Mouse (Mus musculus) neural tube, embryonic 10.5 days (tissue): ENCODE results near the gene H6pd.
"Not testable (repeated sequence)": the region's sequence is repeated elsewhere in the genome, so short reads cannot be mapped to it uniquely, and the experiment has no call there.

Experiments
- DNase-seq: peaks from one replicate; pipeline ENCODE4 v3.0.0-alpha.2; 2017; ENCODE audit warnings: low spot score; ENCODE audit errors: extremely low spot score

The H6pd gene

DNA sequence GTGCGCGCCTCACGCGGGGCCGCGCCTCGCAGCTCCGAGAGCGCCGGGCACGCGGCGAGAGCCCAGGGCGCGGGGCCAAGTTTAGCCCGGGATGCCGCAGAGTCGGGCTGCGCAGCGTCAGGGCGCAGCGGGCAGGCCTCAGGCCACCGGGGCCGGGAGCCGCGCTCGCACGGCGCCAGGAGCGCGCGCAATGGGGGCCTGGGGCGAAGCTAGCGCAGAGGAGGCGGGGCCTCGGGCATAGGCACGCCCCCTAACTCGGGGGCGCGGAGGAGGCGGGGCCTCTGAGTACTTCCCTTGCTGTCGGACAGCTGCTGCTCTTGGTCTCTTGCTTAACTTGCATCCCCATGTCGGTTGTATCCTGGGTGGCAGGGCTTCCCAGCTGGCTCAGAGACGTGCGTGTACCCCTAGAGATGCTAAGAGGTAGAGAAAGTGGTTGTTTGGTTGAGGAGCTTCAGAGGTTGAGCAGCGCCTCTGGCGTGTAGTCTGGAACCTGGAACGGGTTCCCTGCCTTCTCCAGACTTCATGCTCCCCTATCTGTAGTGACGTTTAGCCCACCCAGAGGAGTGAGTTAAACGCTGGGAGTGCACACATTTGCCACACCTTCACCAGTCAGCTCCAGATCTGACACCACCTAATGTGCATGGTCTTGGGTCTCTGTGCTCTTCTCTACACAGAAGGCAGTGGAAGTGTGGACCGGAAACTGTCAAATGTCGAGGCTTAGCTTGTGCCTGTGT lies at the start of gene H6pd:
Gene H6pd (minus strand): TSS at position 171 of the 734 bp plus-strand sequence.
- peak; percentile 86 for DNase-seq

DNA sequence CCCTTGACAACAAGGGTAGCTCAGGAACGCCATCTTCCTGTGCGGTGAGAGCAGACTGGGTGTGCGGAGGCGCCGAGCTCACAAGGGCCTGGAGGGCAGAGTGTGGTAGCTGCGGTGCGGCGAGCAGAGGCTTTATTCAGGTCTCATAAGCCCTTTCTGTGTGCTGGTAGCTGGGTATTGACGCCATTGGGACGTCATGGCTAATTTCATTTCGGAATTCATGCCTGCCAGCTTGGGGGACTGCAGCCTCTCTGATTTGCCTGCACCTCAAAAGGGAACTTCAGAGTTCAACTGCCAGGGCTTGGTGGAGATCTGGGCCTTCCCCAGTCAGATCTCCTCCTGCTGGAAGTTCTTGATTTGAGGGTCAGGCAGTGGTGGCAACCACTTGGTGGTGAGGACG lies 48.9 kb upstream of the H6pd start:
- DNase-seq, result no peak

DNA sequence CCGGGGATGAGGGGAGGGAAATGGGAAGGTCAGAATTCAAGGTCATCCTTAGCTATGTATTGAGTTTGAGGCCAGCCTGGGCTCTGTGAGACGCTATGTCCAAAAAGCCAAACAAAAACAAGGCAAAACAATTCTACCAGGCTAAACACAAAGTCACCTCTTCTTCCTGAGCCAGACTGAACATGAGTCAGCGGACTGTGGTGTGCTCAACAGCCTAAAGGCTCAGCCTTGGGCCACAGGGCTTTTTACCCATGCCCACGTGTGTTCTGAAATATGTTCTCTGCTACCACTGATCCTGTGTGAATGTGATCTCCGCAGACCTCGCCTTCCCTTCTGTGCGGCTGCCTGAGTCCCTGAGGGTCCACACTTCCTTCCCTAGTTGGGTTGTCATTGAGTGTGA lies 47.3 kb upstream of the H6pd start:
- no peak for DNase-seq

DNA sequence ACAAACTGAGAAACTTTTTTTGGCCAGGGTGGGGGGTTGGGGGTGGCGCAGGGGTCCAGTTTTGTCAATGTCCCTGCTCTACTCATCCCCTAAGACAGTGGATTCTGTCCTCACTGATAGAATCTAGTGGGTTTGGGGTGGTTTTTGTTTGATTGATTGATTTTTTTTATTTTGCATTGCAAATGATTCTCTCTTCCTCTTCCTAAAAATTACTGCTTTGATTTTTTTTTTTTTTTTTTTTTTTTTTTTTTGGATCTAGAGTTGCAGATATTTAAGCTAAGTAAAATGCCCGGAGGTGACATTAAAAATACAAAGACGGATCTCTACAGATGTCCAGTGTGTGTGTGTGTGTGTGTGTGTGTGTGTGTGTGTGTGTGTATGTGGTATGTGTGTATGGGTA lies 43.6 kb upstream of the H6pd start:
- no peak for DNase-seq

DNA sequence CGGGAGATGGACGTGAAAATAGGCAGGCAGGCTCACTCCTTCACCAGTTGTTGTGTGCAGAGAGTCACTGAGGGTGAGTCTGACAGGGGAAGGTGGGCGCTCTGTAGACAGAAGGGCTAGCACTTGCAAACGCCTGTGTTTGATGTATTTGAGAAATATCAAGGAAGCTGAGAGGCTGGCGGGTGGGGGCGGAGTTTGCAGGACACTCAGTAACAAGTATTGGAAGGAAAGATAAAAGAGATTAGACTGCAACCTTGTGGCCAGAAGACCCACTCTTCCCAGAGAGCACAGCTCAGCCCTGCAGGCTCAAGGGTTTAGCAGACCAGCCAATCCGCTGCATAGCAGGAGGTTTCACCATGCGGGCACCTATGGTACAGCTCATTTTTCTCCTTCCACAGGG lies 42.7 kb upstream of the H6pd start:
- no peak for DNase-seq

DNA sequence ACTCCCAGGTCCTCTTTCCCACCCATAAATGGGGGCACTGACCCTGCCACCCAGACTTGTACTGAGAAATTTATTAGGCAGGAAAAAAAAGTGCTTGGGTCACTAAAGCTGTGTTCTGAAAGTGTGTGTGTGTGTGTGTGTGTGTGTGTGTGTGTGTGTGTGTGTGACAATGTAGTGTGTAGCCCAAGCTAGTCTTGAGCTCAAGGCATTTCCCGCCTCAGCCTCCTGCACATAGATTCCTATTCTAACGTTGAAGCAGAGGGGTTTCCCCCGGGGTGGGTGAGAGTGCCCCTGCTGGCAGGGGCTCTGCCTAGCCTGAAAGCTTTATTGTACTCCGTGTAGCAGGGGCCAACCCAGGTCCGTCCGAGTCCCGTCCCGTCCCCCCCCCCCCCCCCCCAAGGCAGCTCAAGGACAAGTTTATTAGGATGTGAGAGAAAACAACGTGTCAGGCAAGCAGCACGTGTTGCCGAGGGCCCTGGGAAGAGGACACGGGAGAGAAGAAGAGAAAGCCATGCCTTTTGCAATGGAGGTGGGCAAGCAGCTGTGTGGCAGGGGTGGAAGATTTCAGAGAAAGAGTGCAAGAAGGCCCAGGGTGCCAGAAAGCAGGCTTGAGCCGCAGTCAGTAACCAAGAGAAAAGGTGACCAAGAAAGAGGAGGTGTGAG lies 40.9 kb upstream of the H6pd start:
- DNase-seq, result no peak

DNA sequence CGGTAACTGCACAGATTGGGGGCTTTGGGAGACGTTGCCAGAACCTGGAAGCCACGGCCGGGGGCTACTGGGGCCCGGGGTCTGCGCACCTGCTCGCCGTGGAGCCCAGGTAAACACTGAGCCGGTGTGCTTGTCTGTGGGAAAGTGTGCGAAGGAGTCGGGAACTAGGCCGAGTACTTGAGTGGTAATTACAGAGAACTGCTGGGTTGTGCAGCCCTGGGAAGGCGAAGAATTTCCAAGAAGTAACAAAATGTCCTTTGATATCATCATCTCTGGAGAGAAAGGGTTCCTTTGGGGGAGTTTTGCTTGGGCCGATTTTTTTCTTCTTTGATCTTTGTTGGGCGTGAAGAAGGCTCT lies 40.3 kb upstream of the H6pd start:
- no peak for DNase-seq

DNA sequence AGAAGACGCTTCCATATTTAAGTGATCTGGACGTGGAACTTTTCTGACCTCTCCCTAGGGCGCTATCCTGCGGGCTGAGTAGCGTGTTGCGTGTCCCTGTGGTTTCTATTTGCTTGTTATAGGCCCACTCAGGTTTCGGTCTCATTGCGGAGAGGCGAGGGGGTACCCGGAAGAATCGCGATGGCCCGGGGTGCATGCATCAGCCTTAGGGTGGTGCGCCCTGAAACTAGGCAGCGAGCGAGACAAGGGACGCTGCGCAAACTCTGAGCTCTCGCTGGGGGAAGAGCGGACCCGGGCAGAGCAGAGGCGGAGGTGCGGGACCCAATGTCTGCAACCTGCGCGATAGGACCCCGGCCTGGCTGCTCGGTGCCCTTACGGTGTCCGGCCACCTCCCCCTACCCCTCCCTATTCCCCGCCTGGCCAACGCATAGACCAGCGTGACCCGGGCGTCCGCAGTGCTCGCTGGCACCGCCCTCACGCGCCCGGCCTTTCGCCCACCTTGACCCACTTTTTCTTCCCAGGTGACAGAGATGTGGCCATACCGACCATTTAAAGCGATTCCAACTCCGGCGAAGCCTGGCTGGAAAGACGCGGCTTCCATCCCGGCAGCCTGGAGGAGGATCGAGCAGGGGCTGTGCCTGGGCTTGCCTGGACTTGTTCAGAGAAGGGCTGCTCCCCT lies 39.8 kb upstream of the H6pd start:
- peak; percentile 70 for DNase-seq

DNA sequence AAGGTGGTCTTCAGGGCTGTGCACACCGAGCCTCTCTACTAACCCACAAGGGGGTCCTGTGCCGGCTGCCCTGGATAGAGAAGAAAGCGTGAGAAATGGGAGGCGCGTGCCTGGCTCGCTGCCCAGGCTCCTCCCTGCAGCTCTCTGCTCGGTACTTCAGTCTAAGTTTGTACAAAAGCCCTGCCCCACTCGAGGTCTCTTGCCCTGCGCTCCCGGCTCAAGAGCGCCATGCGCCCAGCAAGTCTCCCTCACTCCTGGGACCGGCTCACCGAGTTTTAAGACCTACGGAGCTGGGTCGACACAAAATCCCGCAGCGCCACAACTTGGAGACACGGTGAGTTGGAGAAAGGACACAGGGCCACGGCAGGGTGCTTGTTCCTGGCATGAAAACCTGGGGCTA lies 39.2 kb upstream of the H6pd start:
- DNase-seq, result peak; percentile 56

DNA sequence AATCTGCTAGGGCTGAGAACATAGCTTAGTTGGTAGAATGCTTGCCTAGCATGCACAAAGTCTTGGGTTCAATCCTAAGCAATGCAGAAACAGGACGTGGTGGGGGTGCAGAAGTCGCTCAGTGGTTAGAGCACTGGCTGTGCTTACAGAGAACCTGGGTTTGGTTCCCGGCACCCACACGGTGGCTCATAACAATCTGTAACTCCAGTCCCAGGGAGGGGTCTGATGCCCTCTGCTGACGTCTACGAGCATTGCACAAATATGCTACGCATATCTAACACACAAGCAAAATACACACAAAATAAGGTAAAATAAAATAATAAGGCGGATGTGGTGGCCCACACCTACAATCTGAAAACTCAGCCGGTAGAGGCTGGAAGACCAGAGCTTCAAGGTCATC lies 34.8 kb upstream of the H6pd start:
- no peak for DNase-seq

DNA sequence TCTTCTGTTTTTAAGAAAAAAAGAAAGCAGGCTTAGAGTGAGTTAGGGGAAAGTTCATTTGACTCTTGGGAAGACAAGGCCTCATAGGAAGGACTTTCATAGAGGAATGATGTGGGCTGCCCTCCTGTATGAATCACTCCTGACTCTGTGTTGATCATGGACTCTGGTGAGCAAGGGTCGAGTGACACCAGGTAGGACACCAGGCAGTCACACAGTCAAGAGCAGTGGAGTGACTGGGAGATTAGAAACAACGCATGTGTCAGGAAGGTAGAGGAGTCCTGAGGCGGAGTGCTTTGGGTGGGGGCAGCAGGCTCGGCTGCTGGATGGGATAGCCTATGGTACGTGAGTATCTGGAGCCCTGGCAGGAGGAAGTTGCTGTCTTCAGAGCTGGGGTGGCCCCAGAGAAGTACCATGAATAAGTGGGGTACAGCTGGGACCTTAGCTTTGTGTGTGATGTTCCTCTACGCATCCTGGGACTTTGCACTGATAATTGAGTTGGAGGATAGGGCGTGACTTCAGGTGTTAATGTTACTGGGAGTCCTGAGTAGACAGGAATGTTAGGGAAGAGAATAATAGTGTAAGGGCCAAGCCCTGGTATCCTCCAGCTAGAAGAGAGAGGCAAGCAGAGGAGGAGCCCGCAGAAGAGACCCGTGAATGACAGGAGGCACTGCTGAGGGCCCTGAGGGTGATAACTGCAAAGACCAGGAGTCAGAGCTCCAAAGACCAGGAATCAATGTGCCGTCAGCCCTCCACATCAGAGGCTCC lies 32.7 kb upstream of the H6pd start:
- DNase-seq, result no peak

DNA sequence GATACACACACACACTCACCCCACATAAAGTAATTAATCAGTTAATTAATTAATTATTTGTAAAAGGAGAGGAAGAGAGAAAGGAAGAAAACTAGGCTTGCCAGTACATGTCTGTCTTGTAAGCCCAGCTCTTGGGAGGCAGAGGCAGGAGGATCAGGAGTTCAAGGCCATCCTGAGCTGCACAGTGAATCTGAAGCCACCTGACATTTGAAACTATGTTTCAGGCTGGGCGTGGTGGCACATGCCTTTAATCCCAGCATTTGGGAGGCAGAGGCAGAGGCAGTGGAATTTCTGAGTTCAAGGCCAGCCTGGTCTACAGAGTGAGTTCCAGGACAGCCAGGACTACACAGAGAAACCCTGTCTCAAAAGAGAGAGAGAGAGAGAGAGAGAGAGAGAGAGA lies 32.0 kb upstream of the H6pd start:
- DNase-seq, result not testable (repeated sequence)

DNA sequence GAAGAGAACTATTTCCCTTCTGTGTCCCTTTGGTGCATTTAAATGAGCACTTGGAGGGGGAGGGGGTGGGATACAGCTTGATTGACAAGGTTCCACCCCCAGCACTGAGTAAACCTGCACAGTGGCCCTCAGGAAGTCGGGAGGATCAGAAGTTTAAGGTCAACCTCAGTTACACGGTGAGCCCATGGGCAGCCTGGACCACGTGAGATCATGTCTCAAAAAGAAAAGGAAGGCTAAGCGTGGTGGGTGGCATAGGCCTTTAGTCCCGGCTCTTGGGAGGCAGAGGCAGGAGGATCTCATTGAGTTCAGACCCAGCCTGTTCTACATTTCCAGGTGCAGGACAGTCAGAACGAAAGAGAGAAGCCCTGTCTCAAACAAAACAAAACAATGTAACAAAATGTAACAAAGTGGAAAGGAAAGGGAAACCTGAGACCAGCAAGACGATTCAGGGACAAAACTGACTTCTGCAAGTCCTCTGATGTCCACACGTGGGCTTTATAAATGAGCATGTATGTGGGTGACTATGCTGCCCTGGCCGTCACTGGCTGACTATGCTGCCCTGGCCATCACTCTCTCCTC lies 31.3 kb upstream of the H6pd start:
- DNase-seq, result no peak

DNA sequence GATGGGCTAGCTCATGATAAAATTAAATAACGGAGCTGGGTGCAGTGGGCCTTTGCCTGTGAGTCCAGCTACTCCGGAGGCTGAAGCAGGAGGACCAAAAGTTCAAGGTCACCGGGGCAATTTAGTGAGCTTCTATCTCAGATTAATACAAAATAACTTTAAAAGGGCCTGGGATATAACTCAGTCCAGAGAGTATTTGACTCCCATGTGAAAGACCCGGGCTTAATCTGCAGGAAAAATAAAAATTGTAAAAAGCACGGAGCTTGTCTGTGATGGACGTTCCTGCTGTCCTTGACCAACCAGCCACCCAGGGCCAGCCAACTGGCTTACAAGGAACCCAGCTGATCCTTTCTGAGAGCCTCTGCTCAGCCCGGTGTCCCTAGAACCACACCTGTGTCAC lies 29.7 kb upstream of the H6pd start:
- DNase-seq, result no peak

DNA sequence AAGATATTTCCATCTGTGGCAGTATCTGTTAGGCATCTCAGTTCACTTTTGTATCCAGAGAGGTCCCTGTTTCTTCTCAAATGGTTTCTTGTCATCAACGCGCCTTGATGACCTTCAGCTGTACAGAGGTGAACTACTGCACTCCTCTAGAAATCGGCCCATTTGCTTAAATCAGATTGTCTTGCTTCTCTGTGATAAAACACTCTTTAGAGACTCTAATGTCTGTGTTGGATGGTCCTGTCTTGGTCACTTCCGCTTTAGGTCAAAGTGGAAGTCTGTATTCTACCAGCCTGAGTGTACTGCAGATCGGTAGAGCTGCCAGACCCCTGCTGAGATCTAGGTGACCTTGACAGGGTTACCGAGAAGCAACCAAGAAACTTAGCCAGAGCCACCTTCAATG lies 27.3 kb upstream of the H6pd start:
- DNase-seq, result no peak

DNA sequence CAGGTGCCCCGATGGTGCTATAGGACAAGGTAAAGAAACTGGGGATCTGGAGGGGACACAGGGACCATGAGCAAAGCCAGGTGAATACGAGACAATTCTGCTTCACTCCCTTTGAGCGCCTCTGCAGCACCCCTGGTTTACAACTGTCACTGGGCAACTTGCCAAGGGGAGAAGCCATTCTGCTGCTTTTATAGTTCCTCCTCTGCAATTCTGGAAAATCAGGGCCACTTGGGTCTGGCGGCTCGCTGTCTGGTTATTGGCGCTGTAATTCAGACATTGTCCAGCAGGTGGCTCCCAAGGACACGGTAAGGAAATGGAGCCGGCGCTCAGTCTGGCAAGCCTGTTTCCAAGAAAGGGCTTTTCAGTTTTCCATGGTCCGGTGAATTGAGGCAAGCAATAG lies 26.5 kb upstream of the H6pd start:
- DNase-seq, result peak; percentile 90

DNA sequence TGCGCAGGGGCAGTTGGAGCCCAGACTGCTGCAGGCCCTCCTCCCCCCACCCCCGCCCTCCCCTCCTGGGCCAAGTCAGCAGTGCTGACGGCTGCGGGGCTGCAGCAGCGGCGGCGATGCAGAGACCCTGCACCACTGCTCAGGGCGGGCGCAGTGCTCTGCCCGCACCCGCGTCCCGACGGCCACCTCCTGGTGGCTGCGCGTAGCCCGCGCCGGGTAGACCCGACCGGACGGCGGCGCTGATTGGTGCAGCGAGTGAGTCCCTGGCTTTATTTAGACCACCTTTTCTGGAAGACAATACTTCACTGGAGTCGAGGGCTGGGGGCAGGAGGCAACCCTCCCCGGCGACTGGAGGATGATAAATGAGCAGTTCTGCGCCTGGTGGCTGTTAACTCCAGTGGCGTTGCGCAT lies 24.4 kb upstream of the H6pd start:
- DNase-seq, result peak; percentile 63

DNA sequence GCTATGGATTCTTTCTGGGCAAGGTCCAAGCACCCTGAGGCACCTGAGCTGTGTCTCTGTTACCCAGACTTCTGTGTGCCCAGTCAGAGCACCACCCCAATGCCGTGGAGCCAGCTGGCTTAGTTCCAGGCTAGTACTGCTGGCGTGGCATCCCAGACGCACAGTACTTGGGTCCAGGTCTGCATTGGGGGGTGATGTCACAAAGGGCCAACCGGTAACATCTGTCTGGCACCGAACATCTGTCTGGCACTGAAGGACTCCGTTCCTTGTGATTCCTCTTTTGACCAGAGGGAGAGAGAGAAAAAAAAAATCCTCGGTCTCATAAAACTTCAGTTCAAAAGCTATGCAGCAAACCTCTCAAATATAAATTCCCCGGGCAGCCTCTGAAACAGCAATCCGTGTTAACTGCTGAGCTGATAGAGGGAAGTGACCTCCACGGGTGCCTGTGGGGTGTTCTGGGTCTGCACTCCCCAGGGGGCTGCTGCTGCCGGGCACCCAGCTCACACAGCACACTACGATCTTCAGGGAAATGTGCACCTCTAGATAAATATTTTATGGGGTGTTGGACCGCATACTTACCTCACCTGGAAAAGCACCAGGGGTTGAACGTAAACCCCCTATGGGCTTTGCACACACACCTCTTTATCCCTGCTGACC lies 22.5 kb upstream of the H6pd start:
- no peak for DNase-seq

DNA sequence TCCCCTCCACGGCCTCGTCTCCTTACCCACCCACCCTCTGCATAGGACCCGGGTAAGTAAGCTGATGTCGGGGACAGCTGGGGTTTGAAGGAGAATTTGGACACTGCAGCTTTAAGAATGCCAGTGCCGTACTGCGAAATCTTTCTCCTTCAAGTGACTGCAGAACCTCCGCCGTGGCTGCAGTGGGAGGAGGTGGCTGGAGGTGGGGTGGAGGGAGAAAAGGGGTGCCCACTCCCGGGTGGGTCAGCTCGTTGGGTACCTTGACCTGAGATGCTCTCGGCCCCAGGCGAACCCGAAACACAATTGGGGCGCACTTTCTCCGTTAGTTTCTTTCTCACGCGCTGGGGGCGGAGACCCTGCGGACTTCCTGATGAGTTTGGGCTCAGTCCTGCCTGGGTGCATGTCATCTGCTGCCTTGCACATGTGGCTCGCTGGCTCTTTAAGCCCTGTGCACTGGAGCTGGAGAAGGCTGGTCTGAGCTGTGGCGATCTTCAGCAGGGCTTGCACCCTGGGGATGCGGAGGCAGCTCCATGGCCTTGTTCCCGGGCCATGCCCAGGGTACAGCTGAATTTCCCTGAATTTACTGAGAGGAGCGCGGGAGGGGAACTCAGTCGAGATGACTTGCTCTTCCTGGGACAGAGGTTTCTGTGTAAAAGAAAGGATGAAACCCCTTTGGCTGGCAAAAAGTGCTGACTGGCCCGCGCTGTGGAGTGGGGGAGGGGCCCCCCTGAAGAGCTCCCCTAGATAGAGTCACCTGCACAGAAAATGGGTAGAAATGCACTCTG lies 21.8 kb upstream of the H6pd start:
- peak; percentile 68 for DNase-seq

DNA sequence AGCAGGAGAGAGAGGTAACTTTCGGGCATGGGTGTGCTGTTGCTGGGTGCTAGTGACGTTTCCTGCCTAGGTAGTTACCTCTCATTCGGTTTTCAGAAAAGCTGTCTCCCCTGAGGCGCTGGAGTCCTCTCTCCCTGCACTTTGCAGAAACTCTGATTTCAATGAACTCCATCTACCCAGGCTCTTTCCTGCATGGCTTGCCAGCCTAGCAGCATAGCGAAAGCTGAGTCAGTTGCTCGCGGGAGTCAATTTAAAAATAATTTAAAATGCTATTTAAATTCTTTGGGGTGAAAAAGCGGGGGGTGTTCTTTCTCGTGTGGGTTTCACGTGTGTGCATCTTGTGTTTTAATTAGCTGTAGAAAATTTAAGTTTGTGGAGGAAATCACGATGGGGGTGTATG lies 21.1 kb upstream of the H6pd start:
- DNase-seq, result no peak
